Mouse (Mus musculus) layer of hippocampus, postnatal 10 days (tissue): ENCODE measurements around the gene Nlgn1. TPM values are rescaled to one million over a fixed set of nuclear protein-coding genes. Genes with fewer than 3 reads are reported as not detected.
A peak's percentile ranks its signal among the peaks of the same experiment; 100 is the strongest.

Source experiments
- DNase-seq, 2 experiments: peaks; one replicate each; pipeline ENCODE4 v3.0.0; 2021; ENCODE audit warnings: low spot score in 2 of 2
- total RNA-seq, 2 experiments: library from RNA; stranded (reverse); gene quantifications; 2 replicates each; pipeline ENCODE4 v1.2.3; 2021

Gene Nlgn1
- total RNA-seq, 2 experiments from 2014 or later: 112 to 114 TPM

- no peak for DNase-seq
These were observed 236.7 kb downstream of the Nlgn1 start for GRCm38 (mm10) chr3:26095551-26095950.

GRCm38 (mm10) chr3:26069366-26069765 lies 262.9 kb downstream of the Nlgn1 start:
- DNase-seq: no peak

DNA sequence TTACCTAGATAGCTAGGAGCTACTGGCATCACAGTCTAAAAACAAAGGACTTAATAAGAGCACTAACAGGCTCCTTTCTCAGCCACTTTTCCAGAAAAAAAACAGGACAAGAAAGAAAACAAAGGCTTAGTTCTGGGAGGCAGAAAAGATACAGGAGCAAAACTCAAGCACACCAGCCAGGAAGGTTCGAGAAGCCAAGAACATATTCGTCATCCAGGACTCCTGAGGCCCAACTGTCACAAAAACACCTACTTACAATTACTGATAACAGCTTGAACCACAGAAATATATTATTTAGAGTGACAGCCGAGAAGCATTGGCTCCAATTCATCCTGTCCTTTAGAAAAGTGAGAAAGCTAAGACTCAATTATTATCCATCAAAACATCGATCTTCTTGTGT lies 281.5 kb downstream of the Nlgn1 start:
- DNase-seq: no peak

DNA sequence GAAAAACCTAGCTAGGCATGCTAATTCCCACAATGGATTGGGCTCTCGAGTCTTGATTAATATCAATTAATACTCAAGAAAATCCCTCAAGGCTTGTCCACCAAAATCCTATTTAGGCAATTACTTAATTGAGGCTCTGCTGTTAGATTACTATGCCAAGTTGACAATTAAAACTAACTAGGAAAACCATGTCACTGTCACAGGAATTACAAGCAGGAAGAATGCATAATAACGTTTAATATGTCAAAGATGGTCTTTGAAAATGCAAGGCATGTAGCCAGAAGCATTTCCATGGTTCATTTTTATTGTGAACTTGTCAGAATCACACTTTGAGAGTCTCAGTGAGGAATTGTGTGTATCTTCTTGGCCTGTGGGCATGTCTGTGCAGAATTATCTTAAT lies 289.3 kb downstream of the Nlgn1 start:
- DNase-seq: no peak

DNA sequence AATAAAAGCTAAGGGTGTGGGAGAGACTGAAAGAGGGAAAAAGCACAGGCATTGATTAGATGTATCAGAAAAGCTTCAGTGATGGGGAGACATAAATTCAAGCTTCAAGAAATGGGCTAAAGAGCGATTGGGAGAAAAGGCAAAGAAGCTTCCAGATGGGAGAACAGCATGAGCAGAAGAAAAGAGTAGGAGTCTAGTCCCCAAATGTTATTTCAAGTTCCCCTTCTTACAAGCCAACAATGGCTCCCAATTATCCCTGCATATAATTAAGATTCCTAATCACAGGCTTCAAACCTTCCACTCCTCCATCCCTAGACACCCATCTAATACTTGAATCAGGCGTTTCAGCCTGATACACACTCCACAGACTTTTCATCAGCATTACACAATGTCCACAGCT lies 292.6 kb downstream of the Nlgn1 start:
- DNase-seq: no peak

GRCm38 (mm10) chr3:26026025-26026424 lies 306.2 kb downstream of the Nlgn1 start:
- DNase-seq: no peak

DNA sequence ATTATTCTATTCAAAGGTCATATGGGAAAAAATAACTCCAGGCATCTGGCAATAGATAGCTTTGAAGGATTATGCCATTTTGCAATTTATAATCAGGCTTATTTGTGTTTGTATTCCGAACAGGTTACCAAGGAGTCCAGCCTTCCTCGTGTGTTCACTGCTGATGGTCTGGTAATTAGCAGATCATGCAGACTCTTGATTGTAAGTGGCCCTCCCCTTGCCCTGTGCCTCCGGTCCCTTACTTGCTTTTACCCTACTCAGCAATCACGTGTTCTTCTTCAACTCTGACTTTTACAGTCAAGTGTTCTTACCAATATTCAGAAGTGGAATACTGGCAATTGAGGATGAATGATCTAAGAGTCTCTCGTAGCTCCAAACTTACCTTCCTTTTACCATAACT lies 309.0 kb downstream of the Nlgn1 start:
- DNase-seq: no peak

GRCm38 (mm10) chr3:26021632-26022184 lies 310.6 kb downstream of the Nlgn1 start:
- no peak for DNase-seq

DNA sequence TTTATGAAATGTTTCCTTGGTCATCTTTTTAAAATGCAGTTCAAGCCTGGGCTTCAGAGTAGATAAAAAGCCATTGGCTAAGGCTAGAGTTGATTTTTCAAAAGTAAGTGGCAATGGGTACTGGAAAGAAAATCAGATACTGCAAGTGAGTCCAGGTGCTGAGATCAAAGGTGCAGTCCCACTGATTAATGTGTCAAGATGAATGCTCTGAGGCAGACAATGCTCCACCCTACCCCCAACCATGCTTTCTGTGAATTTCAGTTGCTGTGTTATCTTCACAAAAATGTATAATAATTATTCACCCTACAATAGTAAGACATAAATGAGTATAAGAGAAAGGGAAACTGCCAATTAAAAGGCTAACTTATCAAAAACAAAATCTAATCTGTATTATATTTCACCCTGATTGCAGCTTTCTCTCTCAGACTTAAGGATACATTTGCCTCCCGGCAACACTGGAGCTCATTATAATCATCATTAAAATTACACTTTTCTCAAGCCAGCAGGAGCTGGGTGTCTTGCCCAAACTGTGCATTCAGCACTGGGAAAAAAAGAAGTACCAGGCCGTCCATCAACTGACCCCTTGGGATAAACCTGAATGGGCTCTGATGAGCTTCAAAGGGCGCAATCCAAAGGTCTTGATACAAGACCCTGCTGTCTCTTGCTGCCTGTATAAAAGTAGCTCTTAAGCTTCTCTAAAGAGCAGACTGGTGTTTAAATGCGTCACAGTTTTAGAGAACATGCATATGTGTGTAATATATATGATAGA lies 320.8 kb downstream of the Nlgn1 start:
- DNase-seq: no peak

GRCm38 (mm10) chr3:26002863-26003608 lies 329.2 kb downstream of the Nlgn1 start:
- no peak for DNase-seq

DNA sequence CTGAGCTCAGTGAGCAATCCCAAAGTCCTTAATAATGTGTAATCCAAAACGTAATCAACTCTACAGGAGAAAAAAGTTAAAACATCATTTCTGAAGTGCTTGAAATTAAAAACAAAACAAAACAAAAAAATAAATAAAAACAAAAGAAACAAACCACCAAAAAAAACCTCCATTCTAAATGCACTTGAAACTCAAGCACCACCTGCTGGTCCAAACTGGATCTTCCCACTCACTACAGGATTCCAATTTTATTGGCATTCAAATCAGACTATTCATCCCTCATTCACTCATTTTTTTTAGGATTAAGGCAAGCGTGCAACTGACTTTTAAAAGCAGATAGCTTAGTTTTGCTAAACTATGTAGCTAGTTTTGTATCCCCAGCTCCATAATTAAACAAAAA lies 329.9 kb downstream of the Nlgn1 start:
- peak; percentile 53 to 67 for DNase-seq

DNA sequence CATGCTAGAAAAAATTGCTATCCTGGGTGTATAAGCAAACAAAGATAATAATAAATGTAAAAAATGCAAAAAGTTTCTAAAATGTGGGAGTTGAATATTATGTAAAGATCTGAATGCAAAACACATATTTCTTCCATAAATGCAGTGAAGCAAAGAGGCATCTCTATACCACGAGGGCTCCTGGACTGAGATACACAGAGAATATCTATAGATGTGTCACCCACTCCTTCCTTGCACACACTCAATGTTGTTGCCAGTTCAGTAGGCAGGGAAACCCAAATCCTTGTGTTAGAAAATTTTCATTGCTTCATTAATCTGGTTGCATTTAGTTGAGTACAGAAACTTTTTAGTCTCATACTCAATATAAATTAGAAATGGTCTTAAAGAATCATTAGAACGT lies 364.7 kb downstream of the Nlgn1 start:
- DNase-seq: no peak

- no peak for DNase-seq
These were observed 368.0 kb downstream of the Nlgn1 start for GRCm38 (mm10) chr3:25964237-25964636.

DNA sequence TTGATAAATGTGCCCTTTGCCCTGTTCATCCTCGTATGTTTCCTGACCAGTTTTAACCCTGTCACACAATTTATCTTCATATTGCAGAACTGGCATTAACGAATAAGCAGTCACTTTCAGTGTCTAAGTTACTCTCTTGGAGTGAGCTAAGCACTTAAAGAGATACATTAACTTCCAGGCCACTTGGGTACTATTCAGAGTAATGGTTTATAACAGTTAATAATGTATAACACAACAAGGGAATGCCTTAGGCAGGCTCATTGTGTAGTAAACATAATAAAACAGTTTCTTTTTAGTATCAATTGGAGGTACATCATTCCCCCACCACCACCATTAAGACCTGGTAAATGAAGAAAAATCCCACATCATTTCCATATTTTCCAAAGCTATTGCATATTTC lies 368.7 kb downstream of the Nlgn1 start:
- no peak for DNase-seq

- no peak for DNase-seq
These were observed 415.7 kb downstream of the Nlgn1 start for GRCm38 (mm10) chr3:25916535-25916934.

- DNase-seq: no peak
These were observed 417.7 kb downstream of the Nlgn1 start for GRCm38 (mm10) chr3:25914365-25915065.

GRCm38 (mm10) chr3:25903140-25903809 lies 429.0 kb downstream of the Nlgn1 start:
- DNase-seq: peak; percentile 61 to 79

- DNase-seq: no peak
These were observed 434.8 kb downstream of the Nlgn1 start for GRCm38 (mm10) chr3:25897456-25897855.

DNA sequence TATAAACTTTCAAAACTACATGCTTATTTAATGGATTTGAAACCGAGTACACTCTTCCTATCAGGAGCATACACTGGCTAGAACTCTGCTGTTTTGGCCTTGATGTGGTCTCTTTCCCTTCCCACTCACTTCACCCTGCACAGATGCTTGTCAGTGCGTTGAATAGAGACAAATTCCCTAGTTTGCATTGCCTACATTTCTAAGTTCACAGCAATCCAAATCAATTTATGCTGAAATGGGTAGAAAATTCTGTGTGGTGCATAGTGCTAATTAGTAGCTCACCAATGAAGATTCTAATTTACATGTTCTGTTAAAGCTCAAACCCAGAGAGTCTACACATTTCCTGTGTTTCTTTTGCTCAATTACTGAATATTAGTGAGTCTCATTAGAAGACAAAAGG lies 447.5 kb downstream of the Nlgn1 start:
- DNase-seq: no peak

- DNase-seq: no peak
These were observed 463.1 kb downstream of the Nlgn1 start for GRCm38 (mm10) chr3:25869161-25869560.

- DNase-seq: no peak
These were observed 473.9 kb downstream of the Nlgn1 start for GRCm38 (mm10) chr3:25858384-25858783.
